Mouse (Mus musculus) naive thymus-derived CD4-positive, alpha-beta T cell, adult 2 months (primary cell): Measurements from ENCODE around the gene Foxk1.

Source experiments
- DNase-seq: peaks from one replicate; pipeline ENCODE4 v3.0.0-alpha.2; 2011; ENCODE audit warnings: low read depth

Gene Foxk1

DNA sequence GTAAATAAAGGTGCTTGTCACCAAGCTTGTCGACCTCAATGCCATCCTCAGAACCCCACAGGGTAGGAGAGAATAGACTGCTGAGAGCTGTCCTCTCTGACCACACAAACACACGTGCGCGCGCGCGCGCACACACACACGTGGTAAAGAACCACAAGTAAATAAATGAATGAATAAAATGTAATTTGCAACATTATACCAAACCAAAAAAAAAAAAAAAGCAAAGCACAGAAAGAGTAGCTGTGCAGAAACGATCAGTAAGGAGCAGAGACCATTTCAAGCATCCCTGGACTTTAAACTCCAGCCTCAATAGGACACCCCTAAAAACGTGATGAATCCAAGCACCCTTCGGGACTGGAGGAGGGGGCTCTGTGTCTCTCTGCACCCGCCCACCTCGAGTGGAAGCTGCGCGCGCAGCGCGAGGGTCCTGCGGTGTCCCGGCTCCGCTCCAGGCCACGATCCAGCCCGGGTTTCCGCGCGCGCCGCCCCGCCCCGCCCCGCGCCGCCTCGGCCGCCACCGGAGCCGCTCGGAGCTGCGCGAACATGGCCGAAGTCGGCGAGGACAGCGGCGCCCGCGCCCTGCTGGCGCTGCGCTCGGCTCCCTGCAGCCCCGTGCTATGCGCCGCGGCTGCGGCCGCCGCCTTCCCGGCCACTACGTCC lies at the start of gene Foxk1:
Foxk1 (plus strand) TSS at position 517 of the 660 bp plus-strand sequence.
- DNase-seq = peak; percentile 88

DNA sequence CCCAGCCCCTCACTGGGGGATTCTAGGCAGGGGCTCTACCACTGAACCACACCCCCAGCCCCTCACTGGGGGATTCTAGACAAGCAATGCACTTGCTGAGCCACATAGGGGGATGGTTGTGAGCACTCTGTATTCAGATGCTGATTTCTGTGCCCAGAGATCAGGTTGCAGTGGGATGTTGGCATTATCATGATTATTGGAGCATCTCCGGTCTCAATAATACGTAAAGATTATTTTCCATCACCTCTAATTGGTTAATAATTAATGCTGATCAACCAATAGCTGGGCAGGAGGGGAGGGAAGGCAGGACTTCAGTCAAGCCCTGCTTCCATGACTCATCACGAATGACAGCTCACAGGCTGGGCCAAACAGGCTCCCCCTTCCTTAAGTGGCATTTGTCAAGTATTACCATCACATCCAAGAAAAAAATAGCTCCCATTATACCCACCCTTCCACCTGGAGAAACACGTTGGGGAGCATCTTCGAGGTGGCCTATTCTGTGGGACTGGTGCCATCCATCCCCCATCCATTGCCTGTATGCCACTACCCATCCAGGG lies 48.9 kb upstream of the Foxk1 start:
- DNase-seq = no peak

DNA sequence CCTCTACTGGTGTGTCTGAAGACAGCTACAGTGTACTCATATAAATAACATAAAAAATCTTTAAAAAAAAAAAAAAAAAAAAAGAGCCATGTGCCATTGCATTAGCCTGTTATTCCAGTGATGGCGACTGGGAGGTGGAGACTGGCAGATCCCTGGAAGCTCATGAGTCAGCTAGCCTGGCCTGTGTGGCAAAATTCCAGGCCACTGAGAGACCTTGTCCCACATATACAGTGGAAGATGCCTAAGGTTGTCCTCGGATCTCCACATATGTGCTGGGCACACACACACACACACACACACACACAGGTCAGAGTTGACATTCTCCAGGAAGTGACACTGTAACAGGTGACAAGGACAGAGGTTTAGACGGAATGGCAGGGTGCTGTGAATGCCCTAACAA lies 46.2 kb upstream of the Foxk1 start:
- DNase-seq = no peak

DNA sequence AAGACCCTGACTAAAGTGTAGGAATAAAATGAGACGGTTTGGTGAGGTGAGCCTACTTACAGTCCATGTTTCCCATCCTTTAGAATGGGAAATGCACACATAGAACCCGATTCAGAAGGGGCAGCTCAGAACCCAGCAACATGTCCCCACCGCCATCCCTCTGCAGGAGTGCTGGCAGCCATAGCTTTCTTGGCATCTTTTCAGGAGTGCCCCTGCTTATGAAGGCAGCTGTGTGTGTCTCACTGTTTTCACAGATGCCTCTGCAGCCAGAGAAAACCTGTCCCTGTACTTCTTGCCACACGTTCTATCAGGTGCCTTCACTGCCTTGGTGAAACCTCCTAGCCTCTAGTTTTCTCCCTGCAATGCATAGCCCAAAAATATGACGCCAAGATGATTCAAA lies 40.1 kb upstream of the Foxk1 start:
- no peak for DNase-seq

DNA sequence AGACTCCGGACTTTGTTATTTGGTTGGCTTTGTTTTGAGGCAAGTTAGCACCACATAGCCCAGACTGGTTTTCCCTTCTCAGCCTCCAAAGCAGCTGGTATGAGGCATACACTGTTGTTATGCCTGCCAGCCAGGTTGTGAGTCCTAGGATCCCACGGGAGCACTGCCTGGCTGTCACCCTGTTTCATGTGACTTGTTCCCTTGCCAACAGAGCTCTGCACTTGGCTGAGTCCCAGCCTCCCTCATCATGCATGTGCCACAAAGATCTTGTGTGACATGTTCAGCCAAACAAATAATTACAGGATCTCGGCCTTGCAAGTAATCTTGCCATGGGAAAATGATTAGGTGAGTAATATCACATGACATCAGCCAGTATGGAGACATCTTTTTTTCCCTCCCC lies 38.4 kb upstream of the Foxk1 start:
- DNase-seq = no peak

DNA sequence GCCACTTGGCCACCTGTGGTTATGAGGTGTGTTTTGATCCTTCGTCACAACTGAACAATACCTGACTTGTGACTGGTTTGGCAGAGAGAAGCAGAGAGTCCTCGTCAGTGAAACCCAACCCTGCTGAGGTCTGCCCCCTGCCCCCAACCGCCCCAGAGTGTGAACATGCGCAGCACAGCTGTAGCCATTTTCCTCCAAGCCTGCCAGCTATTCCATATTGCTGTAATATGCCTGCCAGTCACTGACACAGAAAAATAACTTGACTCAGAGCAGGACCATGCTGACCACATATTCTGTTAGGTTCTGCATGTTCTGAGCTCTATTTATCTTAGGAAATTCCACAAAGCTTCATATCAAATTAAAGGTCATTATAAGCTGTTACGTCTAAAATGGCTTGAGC lies 37.2 kb upstream of the Foxk1 start:
- no peak for DNase-seq

DNA sequence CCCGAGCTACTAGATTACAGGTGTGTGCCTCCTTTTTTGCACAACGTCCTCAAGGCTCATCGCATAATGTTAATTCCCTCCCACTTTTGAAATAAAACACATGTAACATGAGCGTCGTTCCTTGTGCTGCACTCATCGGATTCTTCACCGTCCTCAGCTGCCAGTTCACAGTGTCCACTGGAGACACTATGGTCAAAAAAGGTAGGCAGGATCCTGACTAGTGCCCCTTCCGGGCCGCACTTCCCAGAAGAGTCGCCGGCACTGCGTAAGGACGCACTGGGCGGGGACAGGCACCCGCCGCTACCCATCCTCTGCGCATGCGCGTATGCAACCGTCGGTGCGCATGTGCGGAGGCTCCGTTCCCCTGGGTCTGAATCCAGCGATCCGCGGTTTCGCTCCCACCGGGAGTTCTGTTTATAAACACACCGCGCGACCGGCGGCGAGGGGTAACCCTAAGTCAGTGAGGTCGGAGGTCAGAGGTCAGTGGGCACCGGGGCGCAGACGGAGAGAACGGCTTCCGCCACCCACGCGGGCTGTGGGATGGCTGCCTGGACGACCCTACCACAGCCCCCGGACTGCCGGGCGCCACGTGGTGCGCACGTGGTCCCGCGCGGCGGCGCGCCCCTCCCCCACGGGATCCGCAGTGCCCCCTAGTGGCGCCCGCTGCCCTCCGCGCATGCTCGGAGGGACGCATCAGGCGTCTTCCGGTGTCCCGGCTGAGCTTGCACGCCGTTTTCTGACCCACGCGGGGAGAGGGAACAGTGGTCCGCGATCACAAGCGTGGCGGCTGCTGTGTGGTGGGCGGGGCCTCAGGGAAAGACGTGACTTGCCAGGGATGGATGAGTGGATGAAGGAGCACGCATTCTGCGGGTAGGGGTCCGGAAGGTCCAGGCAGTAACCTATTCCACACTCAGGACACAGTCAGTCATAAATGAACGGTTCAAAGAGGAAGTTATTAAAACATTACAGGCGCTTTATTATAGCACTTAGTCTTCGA lies 33.9 kb upstream of the Foxk1 start:
- peak; percentile 99 for DNase-seq

DNA sequence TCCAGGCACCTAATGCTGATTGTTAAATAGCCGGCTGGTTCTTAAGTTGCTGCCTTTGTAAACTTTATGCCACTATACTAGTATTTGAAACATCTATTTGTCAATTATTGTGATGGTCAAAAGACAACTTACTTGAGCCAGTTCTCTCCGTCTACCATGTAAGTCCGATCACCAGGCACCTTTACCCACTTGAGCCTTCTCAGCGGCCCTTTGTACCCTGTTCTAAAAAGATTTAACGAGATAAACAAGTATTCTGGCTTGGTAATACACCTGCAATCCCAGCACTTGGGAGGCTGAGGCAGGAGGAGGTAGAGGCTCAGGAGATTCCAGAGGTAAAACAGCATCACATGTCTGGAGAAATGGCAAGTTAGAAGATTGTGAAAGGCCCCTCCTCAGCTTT lies 33.2 kb upstream of the Foxk1 start:
- DNase-seq = no peak

DNA sequence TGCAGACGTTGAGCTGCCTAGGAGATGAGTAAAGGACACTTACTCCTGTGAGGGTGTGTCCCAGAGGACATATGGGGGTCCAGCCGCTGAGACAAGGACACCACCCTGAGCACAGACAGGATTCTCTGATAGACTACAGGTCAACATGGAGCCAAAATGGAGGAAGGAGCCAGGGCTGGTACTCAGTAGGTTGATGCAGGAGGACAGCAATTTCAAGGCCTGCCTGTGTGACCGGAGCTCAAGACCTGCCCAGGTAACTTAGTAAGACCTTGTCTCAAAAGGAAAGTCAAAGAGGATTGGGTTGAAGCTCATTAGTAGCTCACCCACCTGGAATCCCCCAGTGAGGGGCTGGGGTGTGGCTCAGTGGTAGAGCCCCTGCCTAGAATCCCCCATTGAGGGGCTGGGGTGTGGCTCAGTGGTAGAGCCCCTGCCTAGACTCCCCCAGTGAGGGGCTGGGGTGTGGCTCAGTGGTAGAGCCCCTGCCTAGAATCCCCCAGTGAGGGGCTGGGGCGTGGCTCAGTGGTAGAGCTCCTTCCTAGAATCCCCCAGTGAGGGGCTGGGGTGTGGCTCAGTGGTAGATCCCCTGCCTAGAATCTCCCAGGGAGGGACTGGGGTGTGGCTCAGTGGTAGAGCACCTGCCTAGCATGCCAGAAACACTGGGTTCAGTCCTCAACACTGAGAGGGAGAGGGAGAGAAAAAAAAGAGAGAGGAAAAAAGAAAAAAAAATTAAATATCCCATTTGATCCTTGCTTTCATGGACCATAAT lies 30.7 kb upstream of the Foxk1 start:
- DNase-seq = no peak

DNA sequence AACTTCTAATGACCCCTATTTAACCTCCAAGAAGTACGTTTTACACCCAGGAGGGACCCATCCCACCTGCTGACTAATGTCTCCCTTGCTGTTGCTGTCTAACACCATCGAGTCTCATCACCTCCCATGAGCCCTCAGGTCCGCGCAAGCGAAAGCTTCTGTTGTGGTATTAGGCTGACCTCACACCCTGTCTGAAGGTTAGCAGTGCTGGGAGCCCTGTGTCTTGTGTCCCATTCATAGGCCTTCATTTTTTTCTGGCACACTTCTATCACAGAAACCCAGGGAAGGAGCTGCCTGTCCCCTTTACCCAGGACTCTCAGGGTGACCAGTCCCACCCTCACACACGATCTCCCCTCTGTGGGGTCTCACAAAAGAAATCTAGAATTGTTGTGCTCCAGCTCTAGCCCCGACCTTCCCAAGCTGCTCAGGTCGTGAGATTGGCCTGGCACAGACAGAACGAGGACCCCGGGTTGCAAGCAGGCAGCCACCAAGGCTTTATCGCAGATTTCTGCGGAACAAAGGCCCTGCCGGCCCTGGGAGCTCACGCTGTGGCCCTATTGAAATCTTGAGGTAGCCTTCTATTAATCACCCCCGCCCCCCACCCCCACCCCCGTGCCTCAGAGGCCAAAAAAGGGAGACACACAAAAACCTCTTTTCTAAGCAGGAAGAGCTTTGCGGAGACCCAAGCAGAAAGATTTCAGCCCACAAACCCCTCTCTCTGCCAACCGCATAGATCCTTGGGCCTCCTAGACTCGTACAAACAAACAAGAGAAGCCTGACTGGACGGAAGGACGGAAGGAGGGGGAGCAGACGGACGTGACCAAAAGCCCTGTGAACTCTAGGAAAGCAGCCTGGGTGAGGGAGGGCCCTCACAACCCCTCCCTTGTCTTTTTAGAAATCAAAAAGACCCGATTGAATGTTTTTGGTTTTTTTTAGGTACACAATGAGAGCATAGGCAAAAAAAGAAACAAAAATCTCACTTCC lies 29.8 kb upstream of the Foxk1 start:
- DNase-seq = peak; percentile 49

DNA sequence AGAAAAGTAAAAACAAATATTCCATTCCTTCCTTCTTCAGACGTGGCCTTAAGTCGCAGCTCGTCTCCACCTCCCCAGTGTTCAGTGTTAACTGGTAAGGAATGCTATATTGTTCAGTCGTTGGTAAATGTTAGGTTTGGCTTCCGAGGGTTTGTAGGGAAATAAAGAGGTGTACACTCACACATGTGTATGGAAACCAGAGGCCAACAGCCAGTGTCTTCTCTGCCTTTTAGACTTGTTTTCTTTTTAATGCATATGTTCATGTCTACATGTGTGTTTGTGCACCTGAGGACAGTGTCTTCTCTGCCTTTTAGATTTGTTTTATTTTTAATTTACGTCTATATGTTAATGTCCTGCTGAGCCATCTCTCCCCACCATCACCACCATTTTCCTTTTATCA lies 29.1 kb upstream of the Foxk1 start:
- no peak for DNase-seq

DNA sequence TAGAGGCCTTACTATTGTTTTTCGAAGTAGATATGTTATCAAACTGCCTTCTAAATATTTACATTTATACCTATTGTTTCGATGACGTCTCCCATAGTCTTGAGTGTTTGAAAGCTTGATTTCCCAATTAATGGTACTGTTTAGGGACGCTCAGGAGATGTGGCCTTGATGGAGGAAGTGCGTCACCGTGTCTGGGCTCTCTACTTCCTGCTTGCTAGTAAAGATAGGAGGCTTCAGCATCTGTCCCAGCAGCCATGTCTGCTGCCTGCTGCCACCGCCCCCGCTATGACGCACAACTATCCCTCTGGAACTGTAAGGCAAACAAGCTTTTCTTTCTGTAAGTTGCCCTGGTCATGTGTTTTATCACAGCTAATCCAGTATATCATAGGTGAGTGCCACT lies 27.0 kb upstream of the Foxk1 start:
- DNase-seq = no peak

DNA sequence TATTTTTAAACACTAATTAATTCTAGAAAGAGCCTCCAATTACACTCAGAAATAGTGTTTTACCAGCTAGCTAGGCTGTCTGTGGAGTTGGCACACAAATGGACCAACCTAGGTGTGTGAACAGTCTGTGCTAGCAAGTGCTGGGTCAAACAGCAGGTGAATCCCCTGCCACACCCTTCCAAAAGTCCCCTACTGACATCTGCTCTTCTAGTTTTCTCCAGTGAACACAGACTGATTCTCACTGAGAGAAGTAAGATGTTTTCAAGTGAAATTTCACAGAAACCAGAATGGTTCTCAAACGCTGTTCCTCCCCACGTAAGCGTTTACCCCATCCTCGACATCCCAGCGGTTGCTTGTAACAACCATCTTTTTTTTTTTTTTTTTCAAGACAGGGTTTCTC lies 25.7 kb upstream of the Foxk1 start:
- no peak for DNase-seq

DNA sequence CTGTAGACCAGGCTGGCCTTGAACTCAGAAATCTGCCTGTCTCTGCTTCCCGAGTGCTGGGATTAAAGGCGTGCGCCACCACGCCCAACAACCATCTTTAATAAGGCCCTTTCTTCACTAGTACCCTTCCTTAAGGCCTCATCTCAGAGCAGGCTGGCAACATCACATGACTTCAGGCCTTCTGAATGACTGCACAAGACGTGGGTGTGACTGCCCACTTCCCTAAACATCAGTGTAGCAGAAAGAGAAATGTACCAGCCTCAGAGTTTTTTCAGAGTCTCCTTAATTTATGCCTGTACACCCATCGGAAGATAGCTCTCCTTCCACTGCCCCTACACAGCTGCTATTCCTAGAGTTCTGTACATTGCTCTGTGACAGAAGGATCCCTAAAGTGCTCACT lies 25.2 kb upstream of the Foxk1 start:
- DNase-seq = no peak

DNA sequence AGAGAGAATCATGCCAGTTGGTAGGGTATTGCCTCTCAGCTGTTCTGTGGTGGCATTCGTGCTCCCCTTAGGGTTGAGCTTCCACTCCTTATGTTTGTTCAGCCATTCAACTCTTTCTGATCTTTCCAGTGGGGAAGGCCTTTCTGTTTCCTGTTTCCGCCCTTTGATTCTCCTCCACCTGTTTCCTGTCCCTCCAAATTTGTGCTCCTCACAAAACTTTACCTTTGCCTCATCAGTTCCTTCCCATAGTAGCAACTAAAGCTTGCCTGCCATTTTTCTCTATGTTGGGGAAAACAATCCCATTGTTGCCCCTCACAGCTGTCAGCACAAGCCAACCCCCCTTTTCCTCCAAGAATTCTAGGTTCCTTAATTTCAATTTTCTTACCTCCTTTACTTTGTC lies 23.2 kb upstream of the Foxk1 start:
- DNase-seq = no peak

DNA sequence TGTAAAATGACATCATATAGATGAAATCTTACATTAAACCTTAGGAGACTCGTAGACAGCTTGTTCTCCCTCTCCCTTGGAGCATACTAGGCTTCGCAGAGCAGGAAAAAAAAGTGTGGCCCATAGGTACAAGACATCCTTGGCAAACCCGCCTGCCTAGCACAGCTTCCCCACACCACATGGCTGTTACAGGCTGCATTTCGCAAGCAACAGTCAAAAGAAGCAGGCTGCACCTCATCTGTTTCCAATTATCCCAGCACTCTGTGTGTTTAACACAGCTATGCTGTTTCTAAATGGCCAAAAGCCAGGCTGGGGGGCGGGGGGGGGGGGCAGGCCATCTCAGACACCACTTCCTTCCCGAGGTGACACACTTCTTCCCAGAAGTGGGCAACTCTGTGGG lies 20.8 kb upstream of the Foxk1 start:
- no peak for DNase-seq

DNA sequence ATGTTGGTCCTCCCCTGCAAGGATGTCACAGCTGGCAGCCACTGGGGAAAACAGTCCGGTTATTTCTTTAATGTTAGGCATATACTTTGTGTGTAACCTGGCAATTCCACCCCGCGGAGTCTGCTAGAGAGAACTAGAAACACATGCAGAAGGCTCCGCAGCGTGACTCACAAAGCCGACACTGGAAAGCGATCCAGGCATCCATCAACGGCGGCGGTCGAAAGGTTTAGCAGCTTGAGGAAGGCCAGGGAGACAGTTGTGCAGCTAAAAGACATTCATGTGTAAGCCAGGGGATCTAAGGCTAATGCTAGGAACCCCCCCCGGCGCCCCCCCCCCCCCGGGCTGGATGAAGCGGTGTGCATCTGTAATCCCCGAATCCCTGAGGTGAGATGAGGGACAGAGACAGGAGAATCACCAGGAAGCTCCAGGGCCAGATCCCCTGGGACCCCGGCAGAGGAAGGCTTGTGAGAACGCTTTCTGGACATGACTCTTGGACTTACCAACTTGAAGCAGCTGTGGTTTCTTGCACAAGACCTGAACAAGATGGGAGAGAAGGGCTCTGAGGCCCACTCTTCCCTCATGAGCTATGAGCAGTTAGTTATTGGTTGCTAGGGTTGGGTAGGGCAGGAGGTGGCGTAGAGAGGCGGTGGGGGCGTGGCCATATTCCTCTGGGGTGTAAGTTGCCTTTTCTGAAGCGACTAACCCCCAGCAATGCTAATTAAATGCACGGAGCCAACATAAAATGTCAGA lies 16.2 kb upstream of the Foxk1 start:
- no peak for DNase-seq

DNA sequence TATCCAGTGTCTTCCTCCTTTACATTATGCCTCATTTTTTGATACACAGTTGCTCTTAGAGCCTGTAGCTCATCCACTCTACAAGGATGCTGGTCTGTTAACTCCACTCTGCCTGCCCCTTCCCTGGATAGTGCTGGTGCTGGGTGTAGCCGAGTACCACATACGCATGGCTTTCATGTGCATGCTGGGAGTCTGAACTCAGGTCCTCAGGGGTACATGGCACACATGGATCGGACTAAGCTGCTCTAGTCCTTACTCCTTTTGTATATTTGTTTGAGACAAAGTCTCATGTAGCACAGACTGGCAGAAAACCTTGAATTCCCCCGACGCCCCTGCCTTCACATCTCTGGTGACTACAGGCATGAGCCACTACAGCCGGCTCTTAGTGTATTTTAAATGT lies 15.0 kb upstream of the Foxk1 start:
- DNase-seq = no peak

DNA sequence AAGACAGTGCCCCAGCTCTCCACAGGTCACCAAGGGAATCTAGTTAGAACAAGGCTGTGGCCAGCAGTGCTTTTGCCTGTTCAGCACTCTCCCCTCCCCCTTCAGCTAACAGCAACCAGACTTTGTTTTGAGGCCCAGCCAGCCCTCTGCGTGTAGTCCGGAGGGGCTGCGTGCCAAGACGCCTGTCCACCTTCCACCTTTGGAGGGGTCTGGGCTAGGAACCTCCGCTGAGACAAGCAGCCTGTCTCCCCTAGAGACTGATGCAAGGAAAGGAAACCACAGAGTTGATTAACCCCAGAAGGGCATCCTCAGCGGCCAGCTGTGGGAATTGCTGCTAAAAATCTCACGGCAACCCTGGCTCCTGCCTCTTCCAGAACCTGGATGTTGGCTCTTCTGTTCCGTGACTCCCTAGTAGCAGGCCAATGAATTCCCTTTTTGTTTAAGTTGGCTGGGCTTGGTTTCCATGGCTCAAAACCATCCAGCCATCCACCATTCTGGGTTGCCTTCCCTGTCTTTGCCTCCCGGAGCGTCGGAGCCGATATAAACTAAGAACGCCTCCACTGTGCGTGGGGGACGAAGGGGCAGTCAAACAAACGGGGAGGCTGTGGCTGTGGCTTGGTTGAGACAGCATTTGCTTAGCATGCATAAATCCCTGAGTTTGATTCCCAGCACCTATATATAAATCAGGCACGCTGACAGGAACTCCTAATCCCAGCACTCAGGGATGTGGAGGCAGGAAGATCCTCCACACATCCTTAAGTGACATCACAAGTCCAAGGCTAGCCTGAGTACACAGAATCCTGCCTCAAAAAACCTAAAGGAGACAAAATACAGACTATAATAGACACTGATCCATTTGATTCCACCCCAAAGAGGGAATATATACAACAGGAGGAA lies 14.3 kb upstream of the Foxk1 start:
- no peak for DNase-seq
